18 mouse cellular contexts compared by ENCODE assay signal in the genomic region with DNA sequence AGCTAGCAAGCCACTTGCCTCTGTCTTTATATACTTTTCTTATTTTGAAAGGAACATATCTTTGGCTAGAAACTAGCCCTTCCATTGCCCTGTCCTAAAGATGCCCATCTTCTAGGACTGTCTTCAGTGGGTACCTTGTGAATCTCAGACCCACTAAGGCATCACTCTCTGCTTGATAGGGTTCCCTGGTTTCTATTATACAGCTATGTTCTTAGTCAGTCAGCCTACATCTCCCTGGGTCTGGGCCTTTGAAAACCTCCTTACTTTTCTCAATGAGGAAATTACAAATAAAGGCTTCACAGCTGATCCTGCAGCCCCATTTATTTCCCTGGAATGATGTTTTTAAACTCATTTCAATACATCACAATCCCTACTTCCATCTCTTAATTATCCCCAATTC.
DNase-seq lines count a peak whose midpoint lies in the region; ATAC-seq and TF ChIP-seq lines count a peak whose summit lies in the region.
"Had no signal": no experiment of that assay in that cellular context is flagged by ENCODE, and none has a peak within 500 bp of the region (broad histone marks: within the 10 kb centered on the region; RNA-seq: fewer than 3 reads in every experiment).

No protein-coding gene starts in this region.

- H3K4me2 ChIP-seq in forebrain, embryonic 13.5 days, result no peak overlapping the region
- H3K4me2 ChIP-seq in forebrain, embryonic 11.5 days (ENCODE audit: low read depth, low read length, severe bottlenecking), result no peak overlapping the region
- no peak overlapping the region for H3K4me2 ChIP-seq in forebrain, embryonic 16.5 days (ENCODE audit: low read length)
- H3K4me2 ChIP-seq: embryonic facial prominence, embryonic 13.5 days; embryonic facial prominence, embryonic 15.5 days had no signal

- H3K36me3 ChIP-seq in forebrain, embryonic 13.5 days (ENCODE audit: poor library complexity, severe bottlenecking), result no peaks in the 10 kb centered on the region
- H3K36me3 ChIP-seq in forebrain, embryonic 11.5 days (ENCODE audit: control insufficient read depth, insufficient read depth, low read length), result no peaks in the 10 kb centered on the region
- no peaks in the 10 kb centered on the region; the same call in 1 of the 2 replicates for H3K36me3 ChIP-seq in forebrain, embryonic 16.5 days (ENCODE audit: control insufficient read depth, insufficient read depth)
- no peaks in the 10 kb centered on the region for H3K36me3 ChIP-seq in kidney, adult 2 months (ENCODE audit: control insufficient read depth, insufficient read depth, low read length)
- H3K36me3 ChIP-seq: embryonic facial prominence, embryonic 13.5 days; embryonic facial prominence, embryonic 15.5 days had no signal

- H3K4me3 ChIP-seq in forebrain, embryonic 13.5 days, result no peak overlapping the region
- H3K4me3 ChIP-seq in forebrain, embryonic 11.5 days (ENCODE audit: low read depth, low read length), result no peak overlapping the region
- H3K4me3 ChIP-seq in left cerebral cortex, adult 2 months, result no peak overlapping the region
- no peak overlapping the region for H3K4me3 ChIP-seq in cortical plate, adult 2 months (ENCODE audit: insufficient read depth, low read length)
- no peak overlapping the region for H3K4me3 ChIP-seq in forebrain, embryonic 16.5 days (replicated peaks; ENCODE audit: low read length)
- H3K4me3 ChIP-seq in kidney, adult 2 months (ENCODE audit: insufficient read depth, low read depth, low read length), result no peak overlapping the region
- H3K4me3 ChIP-seq: embryonic facial prominence, embryonic 13.5 days; embryonic facial prominence, embryonic 15.5 days; erythroblast, embryonic 14.5 days had no signal

- H3K27ac ChIP-seq in forebrain, embryonic 13.5 days, result peak overlapping the region; percentile 63
- H3K27ac ChIP-seq in forebrain, embryonic 11.5 days (ENCODE audit: low read depth, low read length), result no peak overlapping the region
- H3K27ac ChIP-seq in left cerebral cortex, adult 2 months, result peak overlapping the region; percentile 21
- peak overlapping the region; percentile 8; the same call in 1 of the 2 replicates for H3K27ac ChIP-seq in cortical plate, adult 2 months (ENCODE audit: insufficient read depth, low read length)
- 0 out of 2 replicates have a peak overlapping the region, but pooled peaks have one; percentile 19 for H3K27ac ChIP-seq in forebrain, embryonic 16.5 days (ENCODE audit: low read length)
- no peak overlapping the region for H3K27ac ChIP-seq in kidney, adult 2 months (ENCODE audit: insufficient read depth, low read depth, low read length)
- H3K27ac ChIP-seq: embryonic facial prominence, embryonic 13.5 days; embryonic facial prominence, embryonic 15.5 days had no signal

- no peak for TF ChIP-seq CTCF in left cerebral cortex, adult 2 months (IDR thresholded peaks at IDR 0.05)
- no peak for TF ChIP-seq CTCF in cortical plate, adult 2 months (IDR thresholded peaks at IDR 0.05; ENCODE audit: extremely low read depth, insufficient read depth, low read length)
- no peak for TF ChIP-seq CTCF in kidney, adult 2 months (conservative IDR thresholded peaks at IDR 0.05; ENCODE audit: insufficient read depth, insufficient read length, low read depth, low read length)

- ATAC-seq in forebrain, embryonic 13.5 days, result peak; percentile 44; the same call in 1 of the 2 replicates
- ATAC-seq in forebrain, embryonic 11.5 days (replicated peaks; ENCODE audit: low FRiP score), result no peak
- peak; percentile 34 for ATAC-seq in forebrain, embryonic 16.5 days

- no peak for DNase-seq in forebrain, embryonic 11.5 days (ENCODE audit: low spot score)
- no peak for DNase-seq in left cerebral cortex, adult 2 months (ENCODE audit: extremely low spot score in 1 of 2, low spot score in 2 of 2)
- no peak for DNase-seq in left cerebral cortex, postnatal 10 days (ENCODE audit: extremely low spot score in 1 of 2, low spot score in 2 of 2)
- no peak for DNase-seq in layer of hippocampus, postnatal 10 days (ENCODE audit: low spot score in 2 of 2)
- no peak for DNase-seq in kidney, adult 2 months
- DNase-seq: adrenal gland, adult 2 months; adrenal gland, postnatal 10 days; adrenal gland, postnatal 25 days; cerebellum, adult 11-12 months; cerebellum, postnatal 10 days; cerebellum, postnatal 25 days; embryo, embryonic 11 days had no signal

- intact Hi-C loops in left cerebral cortex, adult 2 months (cut with DNase I), result no loop called here
- intact Hi-C loops in left cerebral cortex, postnatal 10 days (cut with DNase I), result no loop called here

- no peak overlapping the region for H3K9ac ChIP-seq in forebrain, embryonic 13.5 days
- H3K9ac ChIP-seq in forebrain, embryonic 11.5 days (ENCODE audit: low read length), result no peak overlapping the region
- H3K9ac ChIP-seq in forebrain, embryonic 16.5 days (replicated peaks; ENCODE audit: low read depth, low read length), result no peak overlapping the region
- H3K9ac ChIP-seq: embryonic facial prominence, embryonic 13.5 days; embryonic facial prominence, embryonic 15.5 days had no signal

- no peaks in the 10 kb centered on the region for H3K27me3 ChIP-seq in forebrain, embryonic 13.5 days
- no peaks in the 10 kb centered on the region for H3K27me3 ChIP-seq in forebrain, embryonic 11.5 days (ENCODE audit: control insufficient read depth, insufficient read depth, low read length)
- no peaks in the 10 kb centered on the region for H3K27me3 ChIP-seq in forebrain, embryonic 16.5 days (replicated peaks; ENCODE audit: control insufficient read depth, insufficient read depth, low read length)
- H3K27me3 ChIP-seq in kidney, adult 2 months (replicated peaks; ENCODE audit: control insufficient read depth, insufficient read depth, low read length), result no peaks in the 10 kb centered on the region
- H3K27me3 ChIP-seq: embryonic facial prominence, embryonic 13.5 days; embryonic facial prominence, embryonic 15.5 days had no signal

- TF ChIP-seq POLR2A in cortical plate, adult 2 months (IDR thresholded peaks at IDR 0.05; ENCODE audit: extremely low read depth, insufficient read depth, low read length), result no peak
- TF ChIP-seq POLR2A in kidney, adult 2 months (IDR thresholded peaks at IDR 0.05; ENCODE audit: low read depth, low read length), result no peak

- H3K9me3 ChIP-seq in forebrain, embryonic 13.5 days (replicated peaks), result peaks cover 6% of the 10 kb centered on the region
- no peaks in the 10 kb centered on the region; the same call in 1 of the 2 replicates for H3K9me3 ChIP-seq in forebrain, embryonic 11.5 days (ENCODE audit: control insufficient read depth, low read length)
- H3K9me3 ChIP-seq in forebrain, embryonic 16.5 days (ENCODE audit: control insufficient read depth, low read length), result peaks cover 7% of the 10 kb centered on the region; the same call in 1 of the 2 replicates
- H3K9me3 ChIP-seq: embryonic facial prominence, embryonic 15.5 days had no signal

- peaks cover 5% of the 10 kb centered on the region; the same call in 1 of the 2 replicates for H3K4me1 ChIP-seq in forebrain, embryonic 13.5 days
- no peaks in the 10 kb centered on the region for H3K4me1 ChIP-seq in forebrain, embryonic 11.5 days (replicated peaks; ENCODE audit: control insufficient read depth, insufficient read depth, low read length)
- H3K4me1 ChIP-seq in cortical plate, adult 2 months (ENCODE audit: control insufficient read depth, insufficient read depth, low read length), result peaks cover 4% of the 10 kb centered on the region; the same call in 1 of the 2 replicates
- H3K4me1 ChIP-seq in forebrain, embryonic 16.5 days (replicated peaks; ENCODE audit: control insufficient read depth, insufficient read depth, low read length), result no peaks in the 10 kb centered on the region
- no peaks in the 10 kb centered on the region for H3K4me1 ChIP-seq in kidney, adult 2 months (ENCODE audit: control insufficient read depth, insufficient read depth, low read length)
- H3K4me1 ChIP-seq: embryonic facial prominence, embryonic 13.5 days; embryonic facial prominence, embryonic 15.5 days had no signal

Comparison
In these comparisons a context has a peak if more than half of its experiments do, and no peak if none do; other contexts are left out.
1. H3K27ac ChIP-seq: peak in forebrain, embryonic 13.5 days (single experiment), left cerebral cortex, adult 2 months (single experiment), cortical plate, adult 2 months (single experiment) and forebrain, embryonic 16.5 days (single experiment); none in forebrain, embryonic 11.5 days (single experiment) and kidney, adult 2 months (single experiment).